Mouse (Mus musculus) fibroblast of lung, adult 2 months (primary cell): ENCODE measurements around the gene Gm16513.
"Not testable (repeated sequence)": the region's sequence is repeated elsewhere in the genome, so short reads cannot be mapped to it uniquely, and the experiment has no call there.

Source experiments
- DNase-seq: peaks from one replicate; pipeline ENCODE4 v3.0.0-alpha.2; 2011; ENCODE audit warnings: low read depth

Gm16513 gene

DNA sequence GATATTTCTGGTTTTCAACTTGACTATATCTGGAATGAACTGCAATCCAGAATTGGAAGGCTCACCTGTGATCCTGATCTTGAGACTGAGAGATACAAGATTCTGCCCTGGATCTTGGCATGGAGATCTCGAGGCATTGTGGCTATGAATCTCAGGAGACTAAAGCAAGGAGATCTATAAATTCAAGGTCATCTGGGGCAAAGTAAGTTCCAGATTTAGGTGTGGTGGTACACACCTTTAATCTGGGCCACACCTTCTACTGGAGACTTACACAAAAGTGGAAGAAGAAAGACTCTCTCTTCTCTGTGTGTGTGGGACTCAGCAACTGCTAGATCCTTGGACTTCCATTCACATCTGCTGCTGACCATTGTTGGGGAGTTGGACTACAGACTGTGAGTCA is at the start of gene Gm16513:
Gene Gm16513, plus strand, starts transcription at position 301 of the 400 bp plus-strand sequence.
- DNase-seq = not testable (repeated sequence)
